Mouse (Mus musculus): ENCODE results near the gene Acvr1.

DNA sequence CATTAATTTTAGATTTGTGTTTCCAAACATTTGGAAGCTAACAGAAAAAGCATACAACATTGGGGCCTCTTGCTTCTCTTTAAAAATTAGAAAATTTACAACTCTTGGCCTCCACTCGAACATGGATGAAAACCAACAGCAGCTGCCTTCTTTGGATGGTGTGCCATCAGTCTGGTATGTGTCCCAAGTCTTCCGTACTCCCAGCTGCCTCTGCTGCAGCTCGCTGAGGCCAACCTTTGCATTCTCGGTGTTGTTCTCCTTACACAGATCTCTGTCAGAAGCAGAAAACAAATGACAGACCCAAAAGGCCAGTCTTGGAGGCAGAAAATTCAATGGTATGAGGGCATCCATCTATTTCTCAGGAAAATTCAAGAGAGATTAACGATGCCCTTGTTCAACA is 186.9 kb downstream of the Acvr1 start:
- TF ChIP-seq EP300 (IDR thresholded peaks at IDR 0.05; ENCODE audit: insufficient read depth, low read depth, low read length) = no peak
- TF ChIP-seq CTCF (IDR thresholded peaks at IDR 0.05; ENCODE audit: low read depth, low read length) = no peak
